Mouse (Mus musculus) cortical plate, adult 2 months (tissue): ENCODE results near the gene Slc25a12.

Experiments
- CTCF ChIP-seq: fragments of 200-500 bp; IDR thresholded peaks from 2 replicates; pipeline ENCODE4 v1.5.1; 2011; ENCODE audit warnings: mild to moderate bottlenecking, control low read depth, low read length; ENCODE audit not compliant: insufficient read depth; ENCODE audit errors: extremely low read depth
- POLR2A ChIP-seq: fragments of 200-500 bp; IDR thresholded peaks from 2 replicates; pipeline ENCODE4 v1.6.1; 2011; ENCODE audit warnings: mild to moderate bottlenecking, low read length, control low read depth; ENCODE audit not compliant: insufficient read depth; ENCODE audit errors: extremely low read depth

GRCm38 (mm10) chr2:71343884-71344640 lies 23.5 kb downstream of the Slc25a12 start:
- TF ChIP-seq CTCF (no peak), POLR2A (no peak)
